In genomic region chr6:32588056-32588671, GRCm38 (mm10) we compare ENCODE assay signal across 9 mouse cellular contexts. TPM values are rescaled to one million over a fixed set of nuclear protein-coding genes. Genes with fewer than 3 reads are reported as not detected.
A peak's percentile ranks its signal among the peaks of the same experiment; 100 is the strongest.
DNase-seq lines count a peak whose midpoint lies in the region; ATAC-seq and TF ChIP-seq lines count a peak whose summit lies in the region.
"Had no signal": no experiment of that assay in that cellular context is flagged by ENCODE, and none has a peak within 500 bp of the region (broad histone marks: within the 10 kb centered on the region; RNA-seq: fewer than 3 reads in every experiment).

Plxna4 (minus strand) TSS chr6:32588192.

- H3K4me3 ChIP-seq in forebrain, embryonic 12.5 days (replicated peaks), result peak within 1 kb of the TSS; percentile 90
- H3K4me3 ChIP-seq in heart, embryonic 14.5 days (ENCODE audit: control insufficient read depth in 1 of 2, insufficient read depth in 1 of 2, low read depth in 1 of 2, low read length in 2 of 2), result peak within 1 kb of the TSS; percentile 58 to 88
- H3K4me3 ChIP-seq in liver, embryonic 13.5 days (replicated peaks), result peak within 1 kb of the TSS; percentile 59
- peak within 1 kb of the TSS; percentile 87 for H3K4me3 ChIP-seq in neural tube, embryonic 13.5 days

- peaks cover 37% of the 10 kb centered on the region for H3K4me1 ChIP-seq in forebrain, embryonic 12.5 days
- peaks cover 23 to 31% of the 10 kb centered on the region in 2 experiments for H3K4me1 ChIP-seq in heart, embryonic 14.5 days (ENCODE audit: control insufficient read depth in 2 of 2, insufficient read depth in 2 of 2, low read length in 2 of 2)
- peaks cover 5% of the 10 kb centered on the region; the same call in 1 of the 2 replicates for H3K4me1 ChIP-seq in liver, embryonic 13.5 days (replicated peaks)
- H3K4me1 ChIP-seq in neural tube, embryonic 13.5 days (replicated peaks), result peaks cover 44% of the 10 kb centered on the region

- peak within 1 kb of the TSS; percentile 96 for H3K4me2 ChIP-seq in forebrain, embryonic 12.5 days
- H3K4me2 ChIP-seq in heart, embryonic 14.5 days (ENCODE audit: low read length), result peak within 1 kb of the TSS; percentile 93
- H3K4me2 ChIP-seq in liver, embryonic 13.5 days, result peak within 1 kb of the TSS; percentile 71
- H3K4me2 ChIP-seq in neural tube, embryonic 13.5 days, result peak within 1 kb of the TSS; percentile 81

- H3K27me3 ChIP-seq in forebrain, embryonic 12.5 days, result peaks cover 78% of the 10 kb centered on the region
- peaks cover 15% of the 10 kb centered on the region for H3K27me3 ChIP-seq in heart, embryonic 14.5 days (ENCODE audit: control insufficient read depth, insufficient read depth, low read length)
- peaks cover 96% of the 10 kb centered on the region for H3K27me3 ChIP-seq in liver, embryonic 13.5 days
- peaks cover 31% of the 10 kb centered on the region for H3K27me3 ChIP-seq in neural tube, embryonic 13.5 days

- peak; percentile 73 for ATAC-seq in forebrain, embryonic 12.5 days (ENCODE audit: low FRiP score)
- ATAC-seq in heart, embryonic 14.5 days (ENCODE audit: insufficient number of reproducible peaks, insufficient read depth, low FRiP score, low read depth), result peak; percentile 50; the same call in 1 of the 2 replicates
- peak; percentile 39 for ATAC-seq in liver, embryonic 13.5 days (ENCODE audit: low read depth)
- peak; percentile 78 for ATAC-seq in neural tube, embryonic 13.5 days (ENCODE audit: low read depth)

- H3K27ac ChIP-seq in forebrain, embryonic 12.5 days, result peak within 1 kb of the TSS; percentile 84
- peak within 1 kb of the TSS; percentile 36 to 85 for H3K27ac ChIP-seq in heart, embryonic 14.5 days (replicated peaks in 1 of 2; ENCODE audit: control insufficient read depth in 1 of 2, insufficient read depth in 1 of 2, low read depth in 2 of 2, low read length in 2 of 2)
- no peak within 1 kb of the TSS for H3K27ac ChIP-seq in liver, embryonic 13.5 days
- peak within 1 kb of the TSS; percentile 97 for H3K27ac ChIP-seq in neural tube, embryonic 13.5 days (replicated peaks)

- DNase-seq in CD4-positive helper T cell, adult 2 months (ENCODE audit: low read depth, low spot score), result peak; percentile 3
- DNase-seq in brain, embryonic 14.5 days (ENCODE audit: low read depth), result peak; percentile 94
- DNase-seq in kidney, postnatal 14 days, result peak; percentile 86
- no peak for DNase-seq in liver, embryonic 13.5 days
- peak; percentile 28 to 42 for DNase-seq in thymus, postnatal 36 days

- TF ChIP-seq POLR2A in brain, embryonic 14.5 days (IDR thresholded peaks at IDR 0.05; ENCODE audit: borderline replicate concordance, extremely low read depth, insufficient read depth, insufficient read length, poor library complexity, severe bottlenecking), result peak; percentile 52; the same call in 1 of the 2 replicates

- 2% methylated on average over 16 of the region's 55 CpGs for WGBS in forebrain, embryonic 12.5 days
- WGBS in heart, embryonic 14.5 days, result 1% methylated on average over 18 of the region's 55 CpGs
- WGBS in liver, embryonic 13.5 days (ENCODE audit: insufficient replicate concordance), result 1% methylated on average over 33 of the region's 55 CpGs
- WGBS in neural tube, embryonic 13.5 days, result under 1% methylated on average over 31 of the region's 55 CpGs

- H3K36me3 ChIP-seq in forebrain, embryonic 12.5 days (replicated peaks), result no peaks in the 10 kb centered on the region
- H3K36me3 ChIP-seq in heart, embryonic 14.5 days (ENCODE audit: control insufficient read depth, insufficient read depth, low read length), result no peaks in the 10 kb centered on the region
- H3K36me3 ChIP-seq in liver, embryonic 13.5 days, result no peaks in the 10 kb centered on the region
- H3K36me3 ChIP-seq in neural tube, embryonic 13.5 days, result no peaks in the 10 kb centered on the region
- H3K36me3 ChIP-seq: G1E had no signal

- H3K9ac ChIP-seq in forebrain, embryonic 12.5 days, result peak within 1 kb of the TSS; percentile 86
- peak within 1 kb of the TSS; percentile 90 for H3K9ac ChIP-seq in heart, embryonic 14.5 days (ENCODE audit: low read length)
- H3K9ac ChIP-seq in liver, embryonic 13.5 days, result peak within 1 kb of the TSS; percentile 45
- peak within 1 kb of the TSS; percentile 99 for H3K9ac ChIP-seq in neural tube, embryonic 13.5 days

- H3K9me3 ChIP-seq in forebrain, embryonic 12.5 days, result no peaks in the 10 kb centered on the region
- no peaks in the 10 kb centered on the region for H3K9me3 ChIP-seq in heart, embryonic 14.5 days (ENCODE audit: control insufficient read depth, low read length)
- H3K9me3 ChIP-seq in liver, embryonic 13.5 days (replicated peaks), result no peaks in the 10 kb centered on the region
- H3K9me3 ChIP-seq in neural tube, embryonic 13.5 days, result no peaks in the 10 kb centered on the region
- H3K9me3 ChIP-seq: G1E had no signal

- peak; percentile 40; the same call in 1 of the 2 replicates for TF ChIP-seq CTCF in brain, embryonic 14.5 days (IDR thresholded peaks at IDR 0.05; ENCODE audit: borderline replicate concordance, extremely low read depth, insufficient read depth, insufficient read length)

RNA-seq across cellular contexts. Expression of gene Plxna4, which starts in this region (rescaled TPM):
- polyA plus RNA-seq in brain, embryonic 14.5 days (2012; rRNA removed), result 14.3 and 24.6 TPM in 2 replicates
- 8.9 and 9.2 TPM in 2 replicates for polyA plus RNA-seq in forebrain, embryonic 12.5 days (2016; fragmentation: Nextera tagmentation; extraction: Ambion mirVana)
- 9.6 and 10.6 TPM in 2 replicates for polyA plus RNA-seq in heart, embryonic 14.5 days (2014; fragmentation: Nextera tagmentation; extraction: Ambion mirVana)
- 0.24 and 0.34 TPM in 2 replicates for polyA plus RNA-seq in liver, embryonic 13.5 days (2015; fragmentation: Nextera tagmentation; extraction: Ambion mirVana)
- 16.1 and 17.1 TPM in 2 replicates for polyA plus RNA-seq in neural tube, embryonic 13.5 days (2015; fragmentation: Nextera tagmentation; extraction: Ambion mirVana)
- polyA plus RNA-seq: G1E had no signal

Comparison
In these comparisons a context has a peak if more than half of its experiments do, and no peak if none do; other contexts are left out.
1. Peak in ATAC-seq, H3K4me3 ChIP-seq, H3K9ac ChIP-seq and H3K4me2 ChIP-seq in liver, embryonic 13.5 days; RNA of the gene not detected or under 1 TPM.
2. H3K9ac ChIP-seq: peak in every context shown above with its lines; median percentile 99 in neural tube, embryonic 13.5 days; 90 in heart, embryonic 14.5 days; 86 in forebrain, embryonic 12.5 days; 45 in liver, embryonic 13.5 days.